Mouse (Mus musculus) induced T-regulatory cell, adult 2 months (primary cell): ENCODE data around the gene Mpzl3.
A peak's percentile ranks its signal among the peaks of the same experiment; 100 is the strongest.
"Not testable (repeated sequence)": the region's sequence is repeated elsewhere in the genome, so short reads cannot be mapped to it uniquely, and the experiment has no call there.

ENCODE experiments used
- DNase-seq: peaks from one replicate; pipeline ENCODE4 v3.0.0-alpha.2; 2012; ENCODE audit warnings: low read depth

Gene Mpzl3

DNA sequence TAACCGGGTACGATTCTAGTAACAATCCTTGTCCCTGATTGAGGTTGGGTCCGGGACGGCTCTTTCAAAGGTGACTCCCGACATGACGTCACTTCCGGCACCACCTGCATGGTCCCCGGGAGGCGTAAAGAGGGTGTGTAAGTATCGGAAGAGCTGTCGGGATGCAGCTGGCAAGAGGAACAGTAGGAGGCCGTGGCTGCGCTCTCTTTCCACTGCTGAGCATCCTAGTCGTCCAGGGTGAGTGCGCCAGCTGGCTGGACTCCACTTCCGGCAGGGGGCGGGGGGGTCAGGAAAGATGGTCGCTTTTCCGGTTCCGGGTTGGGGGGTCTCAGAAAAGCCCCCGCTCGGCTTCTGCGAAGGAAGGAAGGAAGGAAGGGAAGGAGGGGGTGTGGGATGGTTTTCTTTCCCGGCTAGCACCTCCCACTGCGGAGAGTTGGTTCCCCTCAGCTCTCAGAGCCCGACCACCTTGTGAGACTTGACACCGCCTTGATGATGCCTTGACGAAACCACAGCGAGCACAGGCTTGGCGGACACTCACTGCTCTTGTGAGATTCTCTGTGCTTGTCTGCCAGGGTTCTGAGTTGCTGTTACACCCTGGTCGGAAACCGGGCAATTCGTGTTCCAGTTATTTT lies at the start of gene Mpzl3:
TSS of gene Mpzl3 (plus strand) at position 105 of the 632 bp plus-strand sequence.
- DNase-seq: peak; percentile 95

DNA sequence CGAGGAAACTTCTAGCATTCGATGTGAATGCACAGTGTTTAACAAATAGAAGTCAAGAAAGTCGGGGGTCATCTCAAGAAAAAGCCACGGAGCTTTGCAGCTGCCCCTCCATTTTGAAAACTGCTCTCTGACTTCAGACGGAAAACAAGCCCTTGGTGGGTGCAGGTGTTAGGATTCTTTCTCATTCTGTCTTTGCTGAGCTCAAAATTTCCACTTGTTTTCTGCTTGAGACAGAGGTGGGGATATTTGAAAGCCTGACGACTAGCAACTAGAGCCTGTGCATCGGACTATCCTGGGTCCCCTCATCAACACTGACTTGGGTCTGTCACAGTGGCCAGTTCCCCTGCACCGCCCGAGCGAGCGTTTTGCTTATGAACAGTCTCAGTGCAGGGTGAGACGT lies 47.6 kb upstream of the Mpzl3 start:
- peak; percentile 51 for DNase-seq

DNA sequence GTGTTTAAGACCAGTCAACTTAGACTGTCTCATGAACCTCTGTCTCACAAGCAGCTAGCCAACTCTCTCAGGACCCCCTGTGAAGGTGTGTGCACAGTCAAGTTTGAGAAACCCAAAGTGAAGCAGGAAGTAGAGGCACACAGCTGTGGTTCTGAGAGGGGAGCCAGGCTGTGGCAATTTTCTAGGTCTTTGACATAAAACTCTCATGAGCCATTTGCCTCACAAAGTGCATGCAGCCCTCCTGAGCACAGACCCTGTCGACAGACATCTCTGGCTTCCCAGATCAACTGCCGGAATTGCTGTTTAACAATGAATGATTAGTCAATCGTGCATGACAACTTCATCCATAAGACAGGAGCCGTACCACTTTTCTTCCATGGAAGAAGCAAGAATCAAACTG lies 46.6 kb upstream of the Mpzl3 start:
- DNase-seq: peak; percentile 68

DNA sequence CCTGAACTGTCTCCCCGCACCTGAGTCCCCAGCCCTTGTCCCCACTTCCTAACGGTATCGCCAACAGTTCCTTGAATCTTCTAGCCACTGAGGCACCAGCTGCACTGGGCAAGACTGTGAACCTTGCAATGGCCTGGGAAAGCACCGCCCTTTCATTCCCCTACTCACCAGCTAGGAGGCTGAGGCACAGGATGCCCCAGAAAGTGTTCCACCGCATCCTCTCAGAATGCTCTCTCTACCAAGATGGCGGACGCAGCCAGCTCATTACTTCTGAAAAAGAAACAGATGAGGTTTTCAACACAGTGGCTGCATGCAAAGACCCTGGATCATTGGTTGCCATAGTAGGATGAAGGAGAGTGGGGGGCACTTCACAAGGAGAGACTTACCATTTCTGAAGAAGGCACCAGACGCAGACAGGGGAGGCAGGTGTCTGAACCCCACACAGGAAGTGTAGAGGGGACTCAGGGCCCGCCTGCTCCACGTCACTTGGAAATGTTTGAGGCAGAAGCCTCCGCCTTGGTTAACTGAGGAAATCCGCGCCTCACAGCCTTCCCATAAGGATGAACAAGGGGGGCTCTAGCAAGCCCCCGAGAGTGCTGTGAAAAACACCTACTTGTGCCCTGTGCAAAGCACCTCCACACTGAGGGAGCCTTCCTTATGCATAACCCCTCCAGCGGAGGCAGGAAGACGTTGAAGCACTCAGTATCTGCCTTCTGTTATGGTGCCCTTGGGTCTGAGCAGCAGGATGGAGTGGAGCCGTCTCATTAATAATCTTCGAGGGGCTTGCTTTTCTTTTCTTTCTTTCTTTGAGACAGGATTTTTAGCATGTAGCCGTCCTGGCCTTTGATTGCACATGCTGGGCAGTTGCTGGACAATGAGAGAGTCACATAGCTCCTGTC lies 45.6 kb upstream of the Mpzl3 start, which contains the start of gene Cd3e:
TSS of gene Cd3e (minus strand) at position 448 of the 899 bp plus-strand sequence.
- peak; percentile 94 for DNase-seq

DNA sequence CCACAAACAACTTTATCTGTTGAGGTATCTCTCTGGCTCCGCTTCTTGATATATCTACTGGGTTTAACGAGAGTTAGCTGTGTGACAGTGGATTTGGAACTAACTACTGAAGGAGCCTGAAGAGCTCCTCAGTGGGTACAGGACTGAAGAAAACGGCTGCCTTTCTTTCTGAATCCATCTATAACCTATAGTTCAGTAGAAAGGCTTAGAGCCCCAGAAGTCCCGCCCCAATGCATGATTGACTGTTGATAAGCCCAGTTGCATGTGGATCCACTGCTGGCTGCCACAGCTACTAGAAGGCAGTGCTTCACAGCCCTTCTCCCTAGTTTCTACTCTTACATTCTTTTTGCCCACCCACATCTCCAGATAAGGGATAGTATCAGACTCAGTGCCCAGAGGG lies 44.5 kb upstream of the Mpzl3 start:
- DNase-seq: peak; percentile 82

DNA sequence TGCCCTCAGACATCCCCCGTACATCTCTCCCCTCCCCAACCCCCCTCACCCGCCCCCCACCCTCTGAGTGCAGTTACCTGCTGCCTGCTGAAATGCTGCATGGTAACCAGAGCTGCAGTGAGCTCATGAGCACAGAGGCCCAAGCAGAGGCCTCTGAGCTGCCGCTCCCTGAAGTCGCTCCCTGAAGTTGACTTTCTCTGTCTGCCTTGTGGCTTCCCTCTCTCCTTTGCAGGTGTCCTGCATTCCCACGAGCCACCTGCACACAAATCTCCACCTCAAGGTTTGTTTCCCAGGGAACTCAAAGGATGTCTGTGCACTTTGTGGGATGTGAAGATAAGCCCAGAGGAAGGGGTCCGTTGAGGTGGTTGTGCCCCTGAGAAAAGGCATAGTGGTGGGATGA lies 43.7 kb upstream of the Mpzl3 start:
- no peak for DNase-seq

DNA sequence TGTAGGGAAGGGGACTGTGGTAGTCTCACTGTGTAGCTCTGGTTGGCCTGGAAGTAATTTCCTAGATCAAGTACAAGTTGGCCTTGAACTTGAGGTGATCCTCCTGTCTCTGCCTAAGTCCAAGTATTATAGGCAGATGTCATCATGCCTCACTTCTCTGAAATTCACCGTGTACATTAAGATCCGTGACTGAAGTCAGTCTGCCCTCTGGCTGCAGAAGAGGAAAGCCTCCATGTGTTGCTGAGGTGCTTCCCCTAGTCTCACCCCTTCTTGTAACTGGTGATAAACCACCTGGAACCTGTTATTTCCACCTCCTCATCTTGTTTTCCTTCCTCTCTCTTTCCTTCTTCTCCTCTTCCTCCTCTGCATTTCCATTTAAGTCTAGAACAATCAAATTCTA lies 40.1 kb upstream of the Mpzl3 start:
- peak; percentile 74 for DNase-seq

DNA sequence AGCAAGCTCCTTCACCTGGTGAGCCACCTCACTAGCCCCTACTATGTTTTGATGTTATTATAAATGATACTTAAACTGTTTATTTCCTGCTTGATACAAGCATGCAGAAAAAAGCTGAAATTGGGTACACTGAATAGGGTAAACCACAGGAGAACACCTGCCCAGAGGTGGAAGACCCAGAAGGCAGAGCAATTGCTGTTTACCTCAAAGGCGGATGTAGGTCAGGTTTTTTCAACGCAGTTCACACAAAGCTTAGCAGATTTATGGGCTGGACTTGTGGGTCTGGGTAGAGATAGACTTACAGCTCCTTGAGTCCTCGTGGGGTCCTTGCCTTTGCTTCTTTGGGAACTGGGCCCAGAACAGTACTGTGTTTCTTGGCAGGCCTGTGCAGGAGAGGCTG lies 39.1 kb upstream of the Mpzl3 start:
- peak; percentile 42 for DNase-seq

DNA sequence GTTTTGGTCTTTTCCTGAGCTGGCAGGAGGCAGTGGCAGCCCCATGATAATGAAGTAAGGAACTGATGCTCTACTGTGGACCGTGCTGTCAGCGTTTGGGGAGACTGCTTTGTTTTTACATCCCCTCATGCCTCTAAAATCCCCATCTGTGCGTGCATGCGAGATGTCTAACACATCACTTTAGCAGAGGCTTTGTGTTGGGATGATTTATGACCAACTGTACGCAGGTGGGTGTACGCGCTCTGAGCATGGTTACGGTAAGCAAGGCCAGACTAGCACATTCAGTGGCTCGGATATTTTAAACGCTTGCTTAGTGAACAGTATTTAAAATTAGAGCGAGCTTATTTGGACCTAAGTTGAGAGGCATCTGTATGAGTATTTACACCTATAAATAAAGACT lies 37.0 kb upstream of the Mpzl3 start:
- DNase-seq: no peak

DNA sequence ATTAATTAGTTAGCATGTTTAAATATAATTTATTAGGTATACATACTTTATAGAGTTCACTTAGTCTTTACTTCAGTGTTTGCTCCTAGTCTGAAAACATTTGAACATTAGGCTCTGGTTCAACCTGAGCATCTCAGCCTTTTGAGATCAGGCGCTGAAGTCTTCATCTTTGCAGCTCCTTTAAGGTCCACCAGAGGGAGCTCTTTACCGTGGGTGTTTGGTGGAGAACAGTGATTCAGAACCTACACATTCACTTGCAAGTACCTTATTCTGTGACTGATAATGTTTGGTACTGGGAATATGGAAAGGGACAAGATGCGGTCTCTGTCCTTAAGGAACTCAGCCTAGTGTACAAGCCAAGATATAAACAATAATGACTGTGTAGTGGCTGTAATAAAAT lies 32.2 kb upstream of the Mpzl3 start:
- peak; percentile 91 for DNase-seq

DNA sequence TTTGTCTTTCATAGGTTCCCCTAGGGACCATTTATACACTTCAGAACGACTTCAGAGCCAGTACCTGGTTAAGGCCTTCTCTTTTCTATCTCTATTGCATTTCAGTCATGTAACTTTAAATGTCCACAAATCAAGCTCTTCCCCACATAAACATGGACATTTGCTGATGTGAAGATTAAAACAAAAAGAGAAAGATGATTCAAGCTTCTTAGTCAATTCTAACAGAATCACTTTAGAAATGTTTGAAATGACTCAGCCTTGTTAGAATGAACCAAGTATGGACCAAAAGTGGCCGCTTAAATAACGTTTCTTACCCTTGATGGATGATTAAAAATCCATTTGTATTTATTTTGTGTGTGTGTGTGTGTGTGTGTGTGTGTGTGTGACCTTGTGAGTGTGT lies 31.3 kb upstream of the Mpzl3 start:
- no peak for DNase-seq

DNA sequence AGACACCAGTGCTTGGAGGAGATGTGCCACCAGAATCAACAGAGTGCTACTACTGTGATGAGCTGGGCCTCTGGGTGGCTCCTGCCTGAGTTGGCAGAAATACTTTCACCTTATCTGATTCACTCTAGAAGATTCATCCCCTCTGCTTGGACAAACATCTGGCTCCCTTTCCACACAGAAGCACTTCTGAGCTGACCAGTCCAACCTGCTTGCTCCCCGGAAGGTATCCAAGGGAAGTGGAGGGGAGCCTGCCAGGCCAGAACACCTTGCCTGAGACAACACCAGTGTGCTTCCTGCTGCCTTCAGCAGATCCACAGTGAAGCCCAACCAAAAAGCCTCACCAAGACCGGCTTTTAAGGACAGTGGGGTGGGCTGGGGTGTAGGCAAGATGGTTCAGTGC lies 30.8 kb upstream of the Mpzl3 start:
- no peak for DNase-seq

DNA sequence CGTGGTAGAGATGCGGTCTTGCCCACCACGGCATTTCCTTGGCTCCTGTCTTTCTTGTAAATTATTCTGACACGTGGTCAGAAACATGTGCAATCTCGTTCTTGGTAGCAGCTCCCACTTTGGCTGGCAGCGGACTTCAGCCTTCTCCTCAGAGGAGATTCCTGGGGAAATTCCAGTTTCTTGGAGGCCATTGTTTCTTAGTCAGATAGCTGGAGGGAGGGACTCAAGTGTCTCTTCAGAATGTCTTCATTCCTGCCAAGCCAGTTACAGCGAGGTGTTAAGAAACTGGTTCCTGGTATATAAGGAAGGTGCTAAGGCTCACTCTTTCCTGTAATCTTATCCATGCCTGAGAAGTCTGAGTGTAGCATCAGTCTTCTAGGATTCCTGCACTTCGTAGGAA lies 27.6 kb upstream of the Mpzl3 start:
- no peak for DNase-seq

DNA sequence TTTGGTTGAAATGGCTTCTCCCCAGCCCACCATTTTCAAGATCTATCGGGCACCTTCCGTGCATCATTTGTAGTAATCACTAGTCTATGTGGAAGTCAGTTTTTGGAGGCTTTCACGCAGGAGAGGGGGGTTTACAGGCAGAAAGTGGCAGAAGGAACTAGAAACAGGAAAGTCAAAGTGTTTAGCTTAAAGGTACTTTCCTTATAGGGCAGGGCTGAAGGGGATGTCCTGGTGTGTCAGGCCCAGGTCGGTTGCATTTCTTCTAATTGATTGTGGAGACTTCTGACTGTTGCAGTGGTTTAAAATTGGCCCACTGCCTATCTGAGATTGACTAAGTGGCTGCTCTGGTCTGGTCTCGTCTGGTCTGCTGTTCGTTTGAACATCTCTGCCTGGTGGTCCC lies 24.6 kb upstream of the Mpzl3 start:
- no peak for DNase-seq

DNA sequence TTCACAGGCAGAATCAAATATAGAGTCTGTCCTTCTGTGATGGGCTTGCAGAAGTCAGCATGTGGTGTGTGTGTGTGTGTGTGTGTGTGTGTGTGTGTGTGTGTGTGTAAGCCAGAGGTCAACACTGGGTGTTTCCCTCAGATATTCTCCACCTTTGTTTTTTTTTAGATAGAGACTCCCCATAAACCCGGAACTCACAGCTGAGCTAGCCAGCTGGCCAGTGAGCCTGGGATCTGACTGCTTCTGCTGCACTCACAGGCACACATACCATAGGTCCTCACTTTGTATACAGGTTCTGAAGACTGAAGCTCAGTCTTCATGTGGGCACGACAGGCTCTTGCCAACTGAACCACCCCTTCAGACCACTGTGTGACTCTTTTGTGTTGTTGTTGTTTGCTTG lies 22.7 kb upstream of the Mpzl3 start:
- no peak for DNase-seq

DNA sequence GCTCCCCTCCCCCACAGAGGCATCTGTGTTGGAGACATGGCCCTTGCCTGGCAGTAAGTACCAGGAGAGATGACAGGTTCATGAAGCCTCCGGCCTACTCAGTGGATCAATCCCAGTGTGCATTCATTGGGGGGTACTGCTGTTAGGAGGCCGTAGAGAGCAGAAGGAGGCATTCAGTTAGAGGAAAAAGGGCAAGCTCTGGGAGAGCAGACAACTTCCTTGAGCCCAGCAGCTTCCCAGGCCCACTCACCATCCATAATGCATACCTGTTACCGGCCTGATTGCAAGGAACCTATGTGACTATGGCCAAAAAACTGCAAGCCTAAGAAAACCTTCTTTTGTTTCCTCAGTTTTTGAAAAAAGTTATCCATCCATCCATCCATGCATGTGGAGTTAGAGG lies 20.5 kb upstream of the Mpzl3 start:
- no peak for DNase-seq

DNA sequence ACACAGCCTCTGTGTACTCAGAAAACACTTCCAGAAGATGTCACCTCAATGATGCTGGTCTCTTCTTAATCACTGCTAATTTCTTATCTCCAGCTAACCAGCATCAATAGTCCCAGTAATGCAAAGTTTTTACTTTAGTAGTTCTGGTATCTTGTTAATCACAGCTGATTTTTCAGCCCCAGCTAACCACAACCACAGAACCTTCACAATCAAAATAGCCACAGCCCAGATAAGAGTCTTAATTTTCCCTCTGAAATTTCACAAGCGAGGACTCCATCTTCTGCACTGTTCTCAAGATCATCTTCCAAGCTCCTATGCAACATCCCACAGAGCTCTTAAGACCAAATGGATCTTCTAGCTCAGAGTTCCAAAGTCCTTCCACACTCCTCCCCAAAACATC lies 17.2 kb upstream of the Mpzl3 start:
- DNase-seq: not testable (repeated sequence)

DNA sequence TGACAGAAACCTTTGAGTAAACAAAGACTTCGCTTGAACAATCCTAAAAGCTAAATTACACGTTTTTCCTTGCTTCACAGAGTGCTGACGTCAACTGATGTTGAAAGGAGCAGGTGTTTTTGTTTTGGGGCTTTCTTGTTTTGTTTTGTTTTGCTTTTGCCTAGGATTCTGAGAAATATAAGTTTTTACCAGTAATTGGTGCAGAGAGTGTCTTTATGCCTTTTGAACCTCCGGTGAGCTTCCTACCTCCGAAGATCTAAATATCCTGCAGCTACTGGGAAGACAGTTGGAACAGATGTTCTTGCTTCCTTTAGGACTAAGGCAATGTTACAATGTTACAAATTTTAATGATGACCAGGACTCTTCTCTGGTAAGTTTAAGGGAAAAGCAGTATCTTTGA lies 15.5 kb upstream of the Mpzl3 start, which contains the start of gene Mpzl2:
TSS of gene Mpzl2 (plus strand) at position 301 of the 400 bp plus-strand sequence.
- peak; percentile 39 for DNase-seq

DNA sequence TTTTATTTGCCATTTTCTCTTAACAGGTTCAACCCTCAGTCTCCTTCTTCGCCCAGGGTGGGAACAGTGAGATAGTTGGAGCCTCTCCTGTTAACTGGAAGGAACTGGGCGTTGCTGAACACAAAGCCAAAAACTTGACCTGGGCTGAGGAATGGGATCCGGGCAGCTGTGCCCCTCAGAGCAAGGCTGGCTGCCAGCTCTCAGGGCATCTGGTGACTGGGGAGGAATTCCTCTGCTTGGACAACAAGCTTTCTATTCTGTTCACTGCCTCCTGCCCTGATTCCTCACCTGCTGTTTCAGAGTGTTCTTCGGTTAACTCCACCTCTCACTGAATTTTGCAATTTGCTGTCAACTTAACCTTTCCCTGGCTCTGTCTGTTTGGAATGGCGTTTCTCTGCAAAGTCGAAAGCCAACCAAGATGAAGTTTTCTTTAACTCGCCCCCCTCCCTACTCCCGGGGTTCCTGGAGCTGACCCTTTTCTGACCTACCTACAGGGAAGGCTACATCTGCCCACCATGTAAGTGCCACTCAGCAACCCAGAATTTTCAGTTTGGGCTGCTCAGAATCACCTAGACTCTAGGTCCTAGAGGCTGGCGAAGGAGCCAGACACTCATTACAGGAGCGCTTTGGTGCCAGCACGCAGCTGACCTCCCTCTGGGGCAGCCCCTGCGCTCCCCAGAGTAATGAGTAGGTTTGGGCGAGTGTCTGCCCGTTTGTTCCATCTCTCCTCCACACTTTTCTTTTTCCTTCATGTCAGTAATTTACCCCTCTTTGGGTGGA lies 14.7 kb upstream of the Mpzl3 start:
- no peak for DNase-seq

DNA sequence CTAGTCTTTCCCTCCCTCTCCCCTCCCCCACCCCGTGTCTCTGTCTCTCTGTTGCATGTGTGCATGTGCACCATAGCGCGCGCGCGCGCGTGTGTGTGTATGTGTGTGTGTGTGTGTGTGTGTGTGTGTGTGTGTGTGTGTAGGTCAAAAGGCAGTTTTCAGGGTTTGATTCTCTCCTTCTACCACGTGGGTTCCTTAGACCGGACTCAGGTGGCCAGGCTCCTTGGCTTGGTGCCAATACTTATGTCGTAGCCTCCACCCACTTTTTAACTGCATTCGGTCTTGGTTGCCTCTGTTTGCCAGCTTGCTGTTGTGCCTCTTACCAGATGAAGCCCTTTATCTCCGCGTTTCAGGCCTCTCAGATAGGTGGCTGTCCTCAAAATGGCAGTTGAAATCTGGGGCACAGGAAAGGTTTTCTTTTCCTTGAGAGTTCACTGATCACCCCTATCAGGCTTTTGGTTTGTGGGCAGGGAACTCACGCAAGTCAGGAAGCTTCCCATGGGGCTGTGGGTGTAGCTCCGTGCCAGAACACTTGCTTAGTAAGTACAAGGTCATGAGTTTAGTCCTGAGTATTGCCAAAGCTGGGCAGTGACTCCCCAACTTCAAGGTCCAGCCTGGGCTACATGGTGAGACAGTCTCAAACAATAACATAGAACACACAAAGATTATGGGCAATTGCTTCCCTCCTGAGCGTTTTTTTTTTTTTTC lies 13.7 kb upstream of the Mpzl3 start:
- DNase-seq: peak; percentile 51

DNA sequence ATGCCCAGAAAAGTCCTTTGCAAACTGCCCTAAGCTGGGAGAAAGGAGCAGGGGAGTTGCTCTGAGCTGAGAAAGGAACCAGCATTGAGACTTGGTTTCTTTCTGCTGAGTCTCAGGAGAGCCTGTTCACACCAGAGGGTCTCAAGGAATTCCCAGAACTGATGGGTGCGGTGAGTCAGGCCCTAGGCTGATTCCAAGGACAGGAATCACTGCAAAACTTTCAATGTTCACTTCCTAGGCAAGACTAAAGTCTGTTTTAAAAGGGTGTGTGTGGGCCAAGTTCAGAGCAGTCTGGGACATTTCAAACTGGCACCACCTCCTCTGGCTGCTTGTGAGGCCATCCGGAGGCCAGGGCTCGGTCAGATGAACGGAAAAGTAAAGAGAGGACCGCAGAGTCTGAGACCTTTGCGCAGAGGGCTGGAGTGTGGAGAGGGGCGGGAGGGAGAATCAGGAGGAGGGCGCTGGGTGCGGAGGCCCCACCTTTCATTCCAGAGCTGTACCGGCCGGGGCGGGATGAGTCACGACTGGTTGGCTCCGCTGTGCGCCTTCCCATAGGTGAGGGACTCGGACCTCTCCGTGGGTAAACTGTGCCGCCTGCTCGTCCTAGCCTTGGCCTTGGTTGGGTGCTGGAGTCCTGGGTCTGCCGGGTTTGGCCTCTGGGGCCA lies 12.8 kb upstream of the Mpzl3 start:
- DNase-seq: peak; percentile 43
